Mouse (Mus musculus): ENCODE results near the gene Olfr1564.
"Not testable (repeated sequence)": the region's sequence is repeated elsewhere in the genome, so short reads cannot be mapped to it uniquely, and the experiment has no call there.

Gene Olfr1564

DNA sequence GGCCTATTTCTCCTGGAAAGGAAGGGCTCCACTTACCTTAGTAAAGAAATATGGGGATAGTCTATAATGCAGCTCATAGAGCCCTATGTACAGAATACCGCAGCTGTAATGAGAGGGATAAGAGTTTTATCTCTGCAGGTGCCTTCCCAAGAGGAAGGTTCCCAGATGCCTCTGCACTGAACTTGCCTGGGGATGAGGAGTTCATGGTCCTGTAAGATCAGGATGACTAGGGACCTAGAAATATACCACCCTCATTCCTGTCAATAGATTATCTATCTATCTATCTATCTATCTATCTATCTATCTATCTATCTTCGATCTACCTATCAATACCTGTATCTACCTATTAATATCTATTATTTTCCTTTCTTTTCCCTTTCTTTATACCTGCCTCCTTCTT lies at the start of gene Olfr1564:
Olfr1564 (minus strand) TSS at position 101 of the 400 bp plus-strand sequence.
- no peak for DNase-seq

- no peak for DNase-seq
Measured at GRCm38 (mm10) chr17:33268907-33269306, 47.4 kb upstream of the Olfr1564 start.

DNA sequence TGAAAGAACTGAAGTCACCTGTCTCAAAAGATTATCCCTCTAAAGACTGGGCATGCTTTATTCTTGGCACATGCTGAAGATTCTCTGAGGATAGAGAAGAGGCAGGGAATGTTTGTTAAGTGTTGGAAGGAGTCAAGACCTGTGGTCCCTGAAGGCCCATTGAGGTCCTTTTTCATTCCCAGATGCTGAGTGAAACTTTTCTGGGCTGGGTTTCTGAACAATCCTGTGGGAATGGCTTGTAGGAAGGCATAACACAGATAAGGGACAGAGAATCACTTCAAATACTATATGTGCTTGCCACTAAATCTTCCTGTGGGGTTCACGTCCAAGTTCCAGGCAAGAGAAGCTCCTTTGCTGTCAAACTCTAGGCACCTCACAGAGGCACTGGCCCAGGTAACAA lies 42.9 kb upstream of the Olfr1564 start, which contains the start of gene Olfr63:
Olfr63 (plus strand) TSS at position 301 of the 400 bp plus-strand sequence.
- DNase-seq: no peak

DNA sequence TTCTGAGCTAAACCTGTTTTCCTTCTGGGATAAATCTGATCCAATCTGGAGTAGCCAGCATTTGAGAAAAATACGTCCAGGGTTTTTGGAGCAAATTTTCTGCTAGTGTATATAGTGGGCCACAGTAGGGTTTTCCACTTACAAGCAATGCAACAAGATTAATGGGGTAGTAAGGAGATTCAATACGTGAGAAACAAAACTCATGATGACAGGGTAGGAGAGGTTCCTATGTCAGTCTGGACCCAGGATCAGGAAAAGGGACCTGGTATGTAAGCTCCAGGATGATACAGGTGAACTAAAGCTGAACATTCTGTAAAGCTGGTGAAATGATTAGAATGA lies 33.8 kb upstream of the Olfr1564 start:
- DNase-seq: not testable (repeated sequence)

GRCm38 (mm10) chr17:33254530-33255318 lies 33.2 kb upstream of the Olfr1564 start, which contains the start of gene Zfp955a:
Zfp955a (minus strand) TSS chr17:33255145.
- DNase-seq: not testable (repeated sequence)

- not testable (repeated sequence) for DNase-seq
Measured at GRCm38 (mm10) chr17:33236646-33237045, 15.2 kb upstream of the Olfr1564 start.

DNA sequence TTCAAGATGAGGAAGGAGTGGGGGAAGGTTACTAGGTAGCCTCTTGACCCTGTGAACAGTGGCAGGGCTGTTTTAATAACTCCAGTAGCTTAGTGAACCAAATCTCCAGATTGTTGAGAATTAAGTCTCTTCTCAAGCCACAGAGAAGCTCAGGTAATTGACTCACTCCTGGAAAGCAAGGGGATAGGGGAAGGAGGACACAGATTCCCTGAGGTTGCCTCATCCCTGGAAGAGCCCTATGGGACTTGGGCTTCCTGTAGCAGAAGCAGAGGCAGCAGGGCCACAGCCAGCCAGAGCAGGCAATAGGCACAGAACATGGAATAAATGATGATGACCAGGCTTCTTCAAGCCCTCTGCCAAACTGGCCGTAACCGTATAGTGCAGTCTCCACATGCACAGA lies 30.5 kb downstream of the Olfr1564 start, which contains the start of gene Olfr239:
Olfr239 (plus strand) TSS at position 301 of the 400 bp plus-strand sequence.
- DNase-seq: not testable (repeated sequence)

DNA sequence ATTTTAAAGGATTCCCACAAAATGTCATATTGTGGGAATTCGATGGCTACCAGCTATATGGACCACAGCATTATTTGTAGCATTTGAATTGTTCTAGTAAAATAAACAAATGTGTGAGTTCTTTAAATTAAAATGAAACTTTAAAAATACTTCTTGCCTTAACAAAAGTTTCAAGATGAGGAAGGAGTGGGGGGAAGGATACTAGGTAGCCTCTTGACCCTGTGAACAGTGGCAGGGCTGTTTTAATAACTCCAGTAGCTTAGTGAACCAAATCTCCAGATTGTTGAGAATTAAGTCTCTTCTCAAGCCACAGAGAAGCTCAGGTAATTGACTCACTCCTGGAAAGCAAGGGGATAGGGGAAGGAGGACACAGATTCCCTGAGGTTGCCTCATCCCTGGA lies 53.3 kb downstream of the Olfr1564 start, which contains the start of gene Olfr55:
Olfr55 (plus strand) TSS at position 301 of the 400 bp plus-strand sequence.
- not testable (repeated sequence) for DNase-seq
